Mouse (Mus musculus) megakaryocyte, embryonic 14.5 days (primary cell): Measurements from ENCODE around the gene Teddm2.

Experiments
- FLI1 ChIP-seq: IDR thresholded peaks from 2 replicates; pipeline ENCODE4 v1.6.1; 2012; ENCODE audit warnings: low read length, inconsistent platforms, mixed read lengths
- GATA1 ChIP-seq: IDR thresholded peaks from 3 replicates; pipeline ENCODE4 v1.6.1; 2012; ENCODE audit warnings: mixed read lengths, low read length, inconsistent platforms, borderline replicate concordance

- TF ChIP-seq GATA1 (no peak), FLI1 (no peak)
Observed at GRCm38 (mm10) chr1:153897196-153897595, 2.8 kb downstream of the Teddm2 start.
